Mouse (Mus musculus) CD4-positive, CD25-positive, alpha-beta regulatory T cell, adult 2 months (primary cell): Measurements from ENCODE around the gene Dstyk.
"Not testable (repeated sequence)": the region's sequence is repeated elsewhere in the genome, so short reads cannot be mapped to it uniquely, and the experiment has no call there.

Source experiments
- DNase-seq: peaks from one replicate; pipeline ENCODE4 v3.0.0-alpha.2; 2012; ENCODE audit warnings: low read depth, low spot score

Gene Dstyk

GRCm38 (mm10) chr1:132436960-132437359 is 19.6 kb downstream of the Dstyk start:
- DNase-seq: no peak

DNA sequence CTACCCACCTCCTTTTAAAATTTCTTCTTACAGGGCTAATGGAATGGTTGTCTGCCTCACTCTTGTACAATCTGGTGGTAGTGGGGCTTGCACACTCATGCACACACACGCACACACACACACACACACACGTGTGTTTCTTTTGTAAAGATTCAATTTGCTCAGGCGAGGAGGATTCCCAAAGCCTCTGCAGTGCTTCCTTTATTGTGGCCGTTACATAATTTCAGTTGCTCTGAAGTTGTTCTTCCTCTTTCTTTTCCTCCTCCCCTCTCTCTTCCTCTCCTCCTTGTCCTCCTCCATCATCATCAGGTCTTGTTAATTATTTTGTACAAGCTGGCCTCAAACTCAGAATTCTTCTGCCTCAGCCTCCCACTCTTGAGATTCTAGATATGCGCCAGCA is 20.0 kb downstream of the Dstyk start:
- DNase-seq: no peak

GRCm38 (mm10) chr1:132440896-132441435 is 23.6 kb downstream of the Dstyk start:
- DNase-seq: peak; percentile 9

GRCm38 (mm10) chr1:132449742-132450141 is 32.4 kb downstream of the Dstyk start:
- DNase-seq: no peak

GRCm38 (mm10) chr1:132464651-132465050 is 47.3 kb downstream of the Dstyk start:
- no peak for DNase-seq

DNA sequence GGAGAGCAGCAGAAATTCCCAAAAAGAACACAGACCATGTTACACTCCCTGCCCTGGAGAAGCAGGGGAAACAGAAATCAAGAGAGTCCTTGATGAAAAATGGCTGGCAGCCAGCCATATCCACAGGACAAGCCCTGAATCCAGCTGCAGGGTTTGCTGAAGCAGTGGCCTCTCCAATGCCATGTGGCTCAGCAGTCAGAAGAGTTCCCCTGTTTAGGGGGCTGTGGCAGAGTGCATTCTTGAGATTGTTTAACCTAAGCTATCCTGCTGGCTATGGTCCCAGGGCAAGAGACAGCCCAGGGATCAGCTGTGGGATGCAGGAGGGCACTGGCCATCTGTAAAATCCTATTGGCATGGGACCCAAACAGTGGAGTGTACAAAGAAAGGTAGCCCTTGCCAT is 51.6 kb downstream of the Dstyk start:
- no peak for DNase-seq

DNA sequence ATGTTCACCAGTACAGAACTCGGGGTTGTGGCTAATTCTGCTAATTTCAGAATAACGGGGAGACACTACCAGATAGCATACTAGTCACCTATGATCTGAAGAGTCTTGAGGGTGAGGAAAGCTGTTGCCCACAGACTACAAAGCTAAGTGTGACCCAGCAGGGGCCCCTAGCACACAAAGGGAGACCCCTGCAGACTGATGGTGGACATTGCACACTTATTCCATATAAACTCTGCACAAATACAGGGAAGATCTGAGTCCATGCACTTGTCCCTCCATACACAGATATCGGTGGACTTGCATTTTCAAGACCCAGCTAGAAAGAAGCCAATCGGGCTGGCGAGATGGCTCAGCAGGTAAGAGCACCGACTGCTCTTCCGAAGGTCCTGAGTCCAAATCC is 52.2 kb downstream of the Dstyk start:
- DNase-seq: no peak

GRCm38 (mm10) chr1:132470031-132470430 is 52.7 kb downstream of the Dstyk start:
- not testable (repeated sequence) for DNase-seq

- no peak for DNase-seq
Measured at GRCm38 (mm10) chr1:132471032-132471431, 53.7 kb downstream of the Dstyk start.

DNA sequence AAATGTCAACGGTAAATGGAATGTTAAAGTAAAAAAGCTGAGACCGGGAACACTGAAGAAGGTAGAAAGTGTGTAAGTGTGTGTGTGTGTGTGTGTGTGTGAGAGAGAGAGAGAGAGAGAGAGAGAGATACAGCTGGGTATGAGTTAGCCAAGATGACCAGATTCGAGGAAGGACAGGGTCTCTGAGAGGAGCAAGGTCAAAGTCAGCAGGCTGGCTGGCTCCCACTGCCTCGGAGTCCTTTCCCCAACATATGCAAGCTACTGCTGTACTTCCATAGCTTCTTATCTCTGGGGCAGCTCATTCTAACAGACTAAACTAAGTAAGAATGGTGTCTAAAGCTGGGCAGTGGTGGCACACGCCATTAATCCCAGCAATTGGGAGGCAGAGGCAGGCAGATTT is 54.1 kb downstream of the Dstyk start:
- no peak for DNase-seq

- DNase-seq: peak; percentile 40
Measured at GRCm38 (mm10) chr1:132472537-132472936, 55.2 kb downstream of the Dstyk start.

GRCm38 (mm10) chr1:132474496-132474895 is 57.1 kb downstream of the Dstyk start:
- no peak for DNase-seq

- no peak for DNase-seq
Measured at GRCm38 (mm10) chr1:132476575-132476927, 59.2 kb downstream of the Dstyk start.

GRCm38 (mm10) chr1:132476928-132477691 is 59.8 kb downstream of the Dstyk start, which contains the start of gene Rbbp5:
Rbbp5 (plus strand) TSS chr1:132477365.
- DNase-seq: peak; percentile 90

DNA sequence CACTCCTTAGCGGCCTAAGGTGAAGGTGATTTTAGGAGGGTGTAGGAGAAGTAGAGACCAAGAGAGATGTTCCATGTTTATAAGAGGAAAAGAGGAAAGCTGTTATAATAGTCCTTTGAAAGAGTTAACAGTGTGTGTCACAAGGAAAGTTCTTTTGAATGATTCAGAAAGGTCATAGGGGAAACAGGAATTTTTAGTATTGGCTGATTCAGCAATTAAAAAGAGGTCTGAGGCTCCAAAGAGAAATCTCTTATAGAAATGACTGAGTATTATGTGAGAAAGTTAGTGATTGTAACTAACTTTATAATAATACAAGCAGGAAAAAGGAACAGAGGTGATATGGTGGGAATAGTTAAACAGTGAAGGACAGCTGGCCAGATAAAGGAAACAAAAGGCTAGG is 62.1 kb downstream of the Dstyk start:
- no peak for DNase-seq

DNA sequence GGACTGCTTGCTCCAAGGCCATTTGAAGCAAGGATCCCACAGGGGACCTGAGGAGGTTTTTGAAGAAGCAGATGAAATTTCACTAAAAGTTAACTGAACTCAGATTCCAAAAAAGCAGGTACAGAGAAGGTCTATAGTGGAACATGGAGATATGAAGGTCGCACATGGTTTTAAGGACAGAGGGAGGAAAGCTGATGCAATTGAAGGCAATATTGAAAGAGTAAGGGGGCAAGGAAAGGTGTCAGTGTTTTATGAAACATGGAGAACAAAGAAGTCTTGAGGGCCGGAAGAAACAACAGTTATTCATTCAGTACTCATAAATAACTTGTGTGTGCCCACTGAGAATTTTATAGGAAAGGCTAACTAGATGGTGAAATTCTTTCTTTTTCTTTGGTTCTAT is 64.3 kb downstream of the Dstyk start:
- no peak for DNase-seq

GRCm38 (mm10) chr1:132483234-132483633 is 65.9 kb downstream of the Dstyk start:
- DNase-seq: no peak

GRCm38 (mm10) chr1:132483759-132484158 is 66.4 kb downstream of the Dstyk start:
- no peak for DNase-seq

DNA sequence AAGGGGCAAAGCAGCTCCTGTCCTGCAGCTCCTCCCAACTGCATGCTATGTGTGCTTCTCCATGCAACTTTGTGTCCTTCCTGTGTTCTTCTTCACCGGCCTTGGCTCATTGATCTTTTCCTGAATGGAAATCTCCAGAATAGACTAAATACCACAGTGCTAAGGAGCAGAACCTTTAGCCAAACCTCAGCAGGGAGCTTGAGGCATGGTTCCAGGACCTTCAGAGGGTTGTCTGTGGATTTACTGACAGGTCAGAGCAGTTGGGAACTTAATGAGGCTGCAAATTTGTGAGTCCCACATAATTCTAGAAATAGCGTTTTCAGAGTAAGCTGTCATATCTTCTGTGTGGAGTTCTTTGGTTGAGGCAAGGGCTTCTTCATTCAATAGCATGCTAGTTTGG is 83.2 kb downstream of the Dstyk start:
- no peak for DNase-seq

GRCm38 (mm10) chr1:132505155-132505554 is 87.8 kb downstream of the Dstyk start:
- DNase-seq: no peak

GRCm38 (mm10) chr1:132506058-132506457 is 88.7 kb downstream of the Dstyk start, which contains the start of gene Tmem81:
Tmem81 (plus strand) TSS chr1:132506230.
- DNase-seq: no peak

GRCm38 (mm10) chr1:132506656-132507055 is 89.3 kb downstream of the Dstyk start:
- no peak for DNase-seq

DNA sequence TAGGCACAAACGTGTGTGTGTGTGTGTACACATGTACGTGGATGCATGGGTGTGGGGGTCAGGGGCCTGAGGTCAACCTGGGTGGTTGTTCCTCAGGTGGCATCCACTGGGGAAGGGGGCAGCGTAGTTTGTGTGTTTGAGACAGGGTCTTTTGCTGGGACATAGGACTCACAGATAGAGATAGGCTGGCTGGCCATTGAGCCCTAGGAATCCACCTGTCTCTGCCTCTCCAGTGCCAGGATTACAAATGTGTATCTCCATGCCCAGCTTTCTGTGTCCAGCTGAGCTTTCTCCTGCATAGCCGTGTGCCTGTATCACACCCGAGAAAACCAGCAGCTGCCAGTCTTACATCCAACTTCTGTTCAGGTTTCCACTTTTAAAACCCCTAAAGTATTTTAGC is 92.4 kb downstream of the Dstyk start:
- no peak for DNase-seq
